Mouse (Mus musculus) G1E (cell line): ENCODE results near the gene Mief1. TPM values are rescaled to one million over a fixed set of nuclear protein-coding genes. Genes with fewer than 3 reads are reported as not detected.

ENCODE experiments used
- ATAC-seq: 2 replicates; pipeline ENCODE4 v1.8.0; 2016; ENCODE audit warnings: mild to moderate bottlenecking; ENCODE audit not compliant: insufficient number of reproducible peaks, poor library complexity, low FRiP score, severe bottlenecking; ENCODE audit errors: extremely low read depth
- DNase-seq: peaks from one replicate; pipeline ENCODE4 v3.0.0; 2012; ENCODE audit warnings: low spot score
- H3K27me3 ChIP-seq: 2 replicates; pipeline ENCODE4 v1.6.1; 2012; ENCODE audit warnings: mild to moderate bottlenecking, low read length, inconsistent platforms; ENCODE audit not compliant: insufficient read depth
- H3K36me3 ChIP-seq: replicated peaks from 2 replicates; pipeline ENCODE3; 2012; ENCODE audit warnings: mild to moderate bottlenecking, inconsistent platforms
- H3K4me1 ChIP-seq: 2 replicates; pipeline ENCODE4 v1.6.1; 2012; ENCODE audit warnings: low read depth, low read length, inconsistent platforms, mixed read lengths; ENCODE audit not compliant: insufficient read depth
- H3K4me3 ChIP-seq: 2 replicates; pipeline ENCODE4 v1.5.1; 2012; ENCODE audit warnings: low read depth, mild to moderate bottlenecking, inconsistent platforms, low read length, moderate library complexity, mixed read lengths
- H3K9me3 ChIP-seq: replicated peaks from 2 replicates; pipeline ENCODE4 v1.6.1; 2012; ENCODE audit warnings: inconsistent platforms
- CTCF ChIP-seq: IDR thresholded peaks from 2 replicates; pipeline ENCODE4 v1.5.1; 2012; ENCODE audit warnings: low read depth, low read length, inconsistent platforms, mixed read lengths
- GATA1 ChIP-seq: IDR thresholded peaks from 2 replicates; pipeline ENCODE4 v1.6.1; 2012; ENCODE audit warnings: borderline replicate concordance, low read length, inconsistent platforms, mixed read lengths
- GATA2 ChIP-seq: IDR thresholded peaks from 2 replicates; pipeline ENCODE4 v1.6.1; 2012; ENCODE audit warnings: low read depth, low read length, inconsistent platforms, borderline replicate concordance
- POLR2AphosphoS5 ChIP-seq: IDR thresholded peaks from 2 replicates; pipeline ENCODE4 v1.6.1; 2012; ENCODE audit warnings: low read depth, low read length, inconsistent platforms; ENCODE audit not compliant: insufficient replicate concordance
- TAL1 ChIP-seq: conservative IDR thresholded peaks from 2 replicates; pipeline ENCODE4 v1.6.1; 2012; ENCODE audit warnings: low read depth, low read length, inconsistent platforms, mixed read lengths
- polyA plus RNA-seq: library from polyadenylated mRNA; stranded (reverse); fragments of >175 nt; gene quantifications from 2 replicates; pipeline ENCODE4 v1.2.3, GENCODE M21; 2012
- total RNA-seq, 2 experiments: library from RNA; stranded (forward) in 1 of 2; stranded (reverse) in 1 of 2; fragments of 200-1000 nt in 1 of 2; fragments of >200 nt in 1 of 2; fragmentation: Nextera tagmentation in 1 of 2; gene quantifications; 2 replicates each; pipeline ENCODE4 v1.2.3; 2014 to 2017

Gene Mief1
- total and polyA plus RNA-seq, 3 experiments, result 26.6 to 36.8 (median 35.4) TPM

GRCm38 (mm10) chr15:80199556-80199955, 34.3 kb upstream of the Mief1 start:
- Histone ChIP-seq H3K27me3 (peaks cover 14% of the 10 kb centered on the region), H3K4me1 (no peaks in the 10 kb centered on the region), H3K9me3 (no peaks in the 10 kb centered on the region), H3K4me3 (no peak overlapping the region), H3K36me3 (no peaks in the 10 kb centered on the region)
- TF ChIP-seq GATA2, result no peak
- no peak for TF ChIP-seq TAL1
- TF ChIP-seq CTCF, result no peak
- no peak for TF ChIP-seq GATA1
- no peak for TF ChIP-seq POLR2AphosphoS5
- no peak for ATAC-seq
- no peak for DNase-seq

GRCm38 (mm10) chr15:80202111-80202775, 31.6 kb upstream of the Mief1 start:
- Histone ChIP-seq H3K9me3 (no peaks in the 10 kb centered on the region), H3K27me3 (peaks cover 14% of the 10 kb centered on the region), H3K36me3 (no peaks in the 10 kb centered on the region), H3K4me1 (no peaks in the 10 kb centered on the region), H3K4me3 (no peak overlapping the region)
- no peak for TF ChIP-seq GATA1
- no peak for TF ChIP-seq POLR2AphosphoS5
- TF ChIP-seq GATA2, result no peak
- no peak for TF ChIP-seq CTCF
- TF ChIP-seq TAL1, result no peak
- DNase-seq (no peak), ATAC-seq (no peak)

- Histone ChIP-seq H3K36me3 (no peaks in the 10 kb centered on the region), H3K4me1 (no peaks in the 10 kb centered on the region), H3K4me3 (no peak overlapping the region), H3K9me3 (no peaks in the 10 kb centered on the region), H3K27me3 (peaks cover 14% of the 10 kb centered on the region)
- TF ChIP-seq POLR2AphosphoS5, result no peak
- no peak for TF ChIP-seq CTCF
- no peak for TF ChIP-seq GATA2
- TF ChIP-seq TAL1, result no peak
- no peak for TF ChIP-seq GATA1
- DNase-seq (no peak), ATAC-seq (no peak)
Measured at GRCm38 (mm10) chr15:80203406-80203805, 30.4 kb upstream of the Mief1 start.

- H3K27me3 ChIP-seq, result peaks cover 12% of the 10 kb centered on the region
- ATAC-seq (no peak), DNase-seq (no peak)
Measured at GRCm38 (mm10) chr15:80206057-80206565, 27.7 kb upstream of the Mief1 start.

GRCm38 (mm10) chr15:80208446-80208845, 25.4 kb upstream of the Mief1 start:
- Histone ChIP-seq H3K36me3 (no peaks in the 10 kb centered on the region), H3K4me3 (no peak overlapping the region), H3K4me1 (no peaks in the 10 kb centered on the region), H3K9me3 (no peaks in the 10 kb centered on the region), H3K27me3 (peaks cover 19% of the 10 kb centered on the region)
- ATAC-seq (no peak), DNase-seq (no peak)
- TF ChIP-seq POLR2AphosphoS5, result no peak
- no peak for TF ChIP-seq GATA2
- no peak for TF ChIP-seq CTCF
- TF ChIP-seq TAL1, result no peak
- no peak for TF ChIP-seq GATA1

More at GRCm38 (mm10) chr15:80206057-80206565, 27.7 kb upstream of the Mief1 start:
- TF ChIP-seq TAL1 (no peak), GATA2 (no peak), POLR2AphosphoS5 (no peak), GATA1 (no peak), CTCF (no peak)
- no peaks in the 10 kb centered on the region for H3K4me1 ChIP-seq
- no peaks in the 10 kb centered on the region for H3K9me3 ChIP-seq
- H3K4me3 ChIP-seq, result no peak overlapping the region
- H3K36me3 ChIP-seq, result no peaks in the 10 kb centered on the region

GRCm38 (mm10) chr15:80213688-80214087, 20.1 kb upstream of the Mief1 start:
- no peak for ATAC-seq

More at GRCm38 (mm10) chr15:80213688-80214087, 20.1 kb upstream of the Mief1 start:
- peaks cover 26% of the 10 kb centered on the region for H3K27me3 ChIP-seq
- H3K4me1 ChIP-seq, result peaks cover 13% of the 10 kb centered on the region
- no peak for DNase-seq
- H3K9me3 ChIP-seq, result no peaks in the 10 kb centered on the region
- H3K36me3 ChIP-seq, result no peaks in the 10 kb centered on the region
- H3K4me3 ChIP-seq, result no peak overlapping the region
- TF ChIP-seq GATA1 (no peak), GATA2 (no peak), TAL1 (no peak), CTCF (no peak), POLR2AphosphoS5 (no peak)
